Mouse (Mus musculus): ENCODE measurements around the gene Slc9a1. TPM values are rescaled to one million over a fixed set of nuclear protein-coding genes. Genes with fewer than 3 reads are reported as not detected.

The Slc9a1 gene
- polyA plus RNA-seq, 1 experiment = 30.1 TPM

- DNase-seq = no peak
- TF ChIP-seq POLR2A (IDR thresholded peaks at IDR 0.05; ENCODE audit: low read depth, low read length) (no peak), CTCF (conservative IDR thresholded peaks at IDR 0.05; ENCODE audit: insufficient read depth, insufficient read length, low read depth, low read length) (no peak)
- Histone ChIP-seq H3K36me3 (ENCODE audit: control insufficient read depth, insufficient read depth, low read length) (no peaks in the 10 kb centered on the region), H3K4me3 (ENCODE audit: insufficient read depth, low read depth, low read length) (no peak overlapping the region), H3K27me3 (replicated peaks; ENCODE audit: control insufficient read depth, insufficient read depth, low read length) (no peaks in the 10 kb centered on the region), H3K4me1 (ENCODE audit: control insufficient read depth, insufficient read depth, low read length) (peaks cover 7% of the 10 kb centered on the region; the same call in 1 of the 2 replicates), H3K27ac (ENCODE audit: insufficient read depth, low read depth, low read length) (no peak overlapping the region)
- WGBS = 94% methylated on average over 4 of the region's 4 CpGs
Measured at GRCm38 (mm10) chr4:133394981-133395573, 25.6 kb downstream of the Slc9a1 start.

GRCm38 (mm10) chr4:133396079-133396478, 26.6 kb downstream of the Slc9a1 start:
- 78% methylated on average over 2 of the region's 2 CpGs for WGBS
- TF ChIP-seq CTCF (conservative IDR thresholded peaks at IDR 0.05; ENCODE audit: insufficient read depth, insufficient read length, low read depth, low read length) = no peak
- TF ChIP-seq POLR2A (IDR thresholded peaks at IDR 0.05; ENCODE audit: low read depth, low read length) = no peak
- Histone ChIP-seq H3K4me1 (ENCODE audit: control insufficient read depth, insufficient read depth, low read length) (peaks cover 3% of the 10 kb centered on the region; the same call in 1 of the 2 replicates), H3K27ac (ENCODE audit: insufficient read depth, low read depth, low read length) (no peak overlapping the region), H3K27me3 (replicated peaks; ENCODE audit: control insufficient read depth, insufficient read depth, low read length) (no peaks in the 10 kb centered on the region), H3K36me3 (ENCODE audit: control insufficient read depth, insufficient read depth, low read length) (no peaks in the 10 kb centered on the region), H3K4me3 (ENCODE audit: insufficient read depth, low read depth, low read length) (no peak overlapping the region)
- no peak for DNase-seq

- Histone ChIP-seq H3K4me3 (ENCODE audit: insufficient read depth, low read depth, low read length) (no peak overlapping the region), H3K4me1 (ENCODE audit: control insufficient read depth, insufficient read depth, low read length) (no peaks in the 10 kb centered on the region), H3K27me3 (replicated peaks; ENCODE audit: control insufficient read depth, insufficient read depth, low read length) (no peaks in the 10 kb centered on the region), H3K36me3 (ENCODE audit: control insufficient read depth, insufficient read depth, low read length) (no peaks in the 10 kb centered on the region), H3K27ac (ENCODE audit: insufficient read depth, low read depth, low read length) (no peak overlapping the region)
- TF ChIP-seq CTCF (conservative IDR thresholded peaks at IDR 0.05; ENCODE audit: insufficient read depth, insufficient read length, low read depth, low read length) (no peak), POLR2A (IDR thresholded peaks at IDR 0.05; ENCODE audit: low read depth, low read length) (no peak)
- WGBS = 65% methylated on average over 5 of the region's 5 CpGs
- DNase-seq = no peak
Measured at GRCm38 (mm10) chr4:133397299-133397698, 27.8 kb downstream of the Slc9a1 start.

- 81% methylated on average over 8 of the region's 8 CpGs for WGBS
- DNase-seq = no peak
- TF ChIP-seq POLR2A (IDR thresholded peaks at IDR 0.05; ENCODE audit: low read depth, low read length) (no peak), CTCF (conservative IDR thresholded peaks at IDR 0.05; ENCODE audit: insufficient read depth, insufficient read length, low read depth, low read length) (no peak)
- no peaks in the 10 kb centered on the region for H3K36me3 ChIP-seq (ENCODE audit: control insufficient read depth, insufficient read depth, low read length)
- H3K4me3 ChIP-seq (ENCODE audit: insufficient read depth, low read depth, low read length) = no peak overlapping the region
- no peaks in the 10 kb centered on the region for H3K4me1 ChIP-seq (ENCODE audit: control insufficient read depth, insufficient read depth, low read length)
- no peak overlapping the region for H3K27ac ChIP-seq (ENCODE audit: insufficient read depth, low read depth, low read length)
- H3K27me3 ChIP-seq (replicated peaks; ENCODE audit: control insufficient read depth, insufficient read depth, low read length) = no peaks in the 10 kb centered on the region
Measured at GRCm38 (mm10) chr4:133397961-133398360, 28.5 kb downstream of the Slc9a1 start.

GRCm38 (mm10) chr4:133398619-133399018, 29.1 kb downstream of the Slc9a1 start:
- Histone ChIP-seq H3K4me3 (ENCODE audit: insufficient read depth, low read depth, low read length) (no peak overlapping the region), H3K36me3 (ENCODE audit: control insufficient read depth, insufficient read depth, low read length) (no peaks in the 10 kb centered on the region), H3K27me3 (replicated peaks; ENCODE audit: control insufficient read depth, insufficient read depth, low read length) (no peaks in the 10 kb centered on the region), H3K27ac (ENCODE audit: insufficient read depth, low read depth, low read length) (no peak overlapping the region), H3K4me1 (ENCODE audit: control insufficient read depth, insufficient read depth, low read length) (no peaks in the 10 kb centered on the region)
- 88% methylated on average over 5 of the region's 5 CpGs for WGBS
- DNase-seq = no peak
- TF ChIP-seq POLR2A (IDR thresholded peaks at IDR 0.05; ENCODE audit: low read depth, low read length) (no peak), CTCF (conservative IDR thresholded peaks at IDR 0.05; ENCODE audit: insufficient read depth, insufficient read length, low read depth, low read length) (no peak)

- WGBS = 80% methylated on average over 6 of the region's 6 CpGs
- no peak for TF ChIP-seq POLR2A (IDR thresholded peaks at IDR 0.05; ENCODE audit: low read depth, low read length)
- no peak for TF ChIP-seq CTCF (conservative IDR thresholded peaks at IDR 0.05; ENCODE audit: insufficient read depth, insufficient read length, low read depth, low read length)
Measured at GRCm38 (mm10) chr4:133399509-133399908, 30.0 kb downstream of the Slc9a1 start.

GRCm38 (mm10) chr4:133400098-133400497, 30.6 kb downstream of the Slc9a1 start:
- DNase-seq = no peak
- 73% methylated on average over 7 of the region's 7 CpGs for WGBS
- Histone ChIP-seq H3K4me1 (ENCODE audit: control insufficient read depth, insufficient read depth, low read length) (no peaks in the 10 kb centered on the region), H3K27ac (ENCODE audit: insufficient read depth, low read depth, low read length) (no peak overlapping the region), H3K36me3 (ENCODE audit: control insufficient read depth, insufficient read depth, low read length) (no peaks in the 10 kb centered on the region), H3K27me3 (replicated peaks; ENCODE audit: control insufficient read depth, insufficient read depth, low read length) (no peaks in the 10 kb centered on the region), H3K4me3 (ENCODE audit: insufficient read depth, low read depth, low read length) (no peak overlapping the region)
- TF ChIP-seq CTCF (conservative IDR thresholded peaks at IDR 0.05; ENCODE audit: insufficient read depth, insufficient read length, low read depth, low read length) = no peak
- no peak for TF ChIP-seq POLR2A (IDR thresholded peaks at IDR 0.05; ENCODE audit: low read depth, low read length)

More at GRCm38 (mm10) chr4:133399509-133399908, 30.0 kb downstream of the Slc9a1 start:
- Histone ChIP-seq H3K27me3 (replicated peaks; ENCODE audit: control insufficient read depth, insufficient read depth, low read length) (no peaks in the 10 kb centered on the region), H3K4me3 (ENCODE audit: insufficient read depth, low read depth, low read length) (no peak overlapping the region), H3K27ac (ENCODE audit: insufficient read depth, low read depth, low read length) (no peak overlapping the region), H3K4me1 (ENCODE audit: control insufficient read depth, insufficient read depth, low read length) (no peaks in the 10 kb centered on the region), H3K36me3 (ENCODE audit: control insufficient read depth, insufficient read depth, low read length) (no peaks in the 10 kb centered on the region)
- DNase-seq = no peak
